Mouse (Mus musculus): Measurements from ENCODE around the gene Cd151. TPM values are rescaled to one million over a fixed set of nuclear protein-coding genes. Genes with fewer than 3 reads are reported as not detected.

Cd151 gene
- polyA plus RNA-seq, 1 experiment from 2014 or later, result 30.6 TPM

DNA sequence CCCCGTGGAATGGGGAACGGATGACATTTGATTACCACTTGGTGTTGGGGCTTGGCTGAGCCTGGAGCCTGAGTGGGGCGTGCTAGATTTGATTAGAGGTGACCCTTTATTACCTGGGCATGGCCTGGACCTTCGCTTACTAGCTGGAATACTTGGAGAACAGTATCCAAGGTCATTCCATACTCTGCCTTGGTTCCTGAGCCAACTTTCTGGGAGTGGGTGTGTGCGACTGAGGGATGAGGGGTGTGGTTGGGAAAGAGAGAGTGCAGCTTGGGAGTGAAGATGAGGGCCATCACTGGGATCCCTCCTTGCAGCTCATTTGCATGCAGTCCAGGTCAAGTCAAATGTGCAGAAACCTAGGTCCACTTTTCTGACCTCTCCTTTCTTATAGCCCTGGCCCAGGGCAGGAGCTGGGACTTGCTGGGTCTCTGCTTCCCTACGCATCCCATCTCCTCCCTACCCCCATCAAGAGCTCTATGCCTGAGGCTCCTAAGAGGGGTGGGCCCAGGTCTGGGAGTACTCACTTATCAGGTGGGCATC lies 16.0 kb downstream of the Cd151 start:
- Histone ChIP-seq H3K36me3 (ENCODE audit: control insufficient read depth, insufficient read depth, low read length) (no peaks in the 10 kb centered on the region), H3K27ac (ENCODE audit: low read length) (no peak overlapping the region), H3K9me3 (ENCODE audit: control insufficient read depth, low read length) (no peaks in the 10 kb centered on the region), H3K9ac (ENCODE audit: low read depth, low read length) (no peak overlapping the region), H3K27me3 (replicated peaks; ENCODE audit: control insufficient read depth, insufficient read depth, low read length) (peaks cover 18% of the 10 kb centered on the region; the same call in 1 of the 2 replicates), H3K4me1 (ENCODE audit: control insufficient read depth, insufficient read depth, low read length) (peaks cover 24% of the 10 kb centered on the region), H3K4me2 (ENCODE audit: low read depth, low read length) (no peak overlapping the region), H3K4me3 (ENCODE audit: low read length) (no peak overlapping the region)
- ATAC-seq, result no peak
- WGBS, result 69% methylated on average over 6 of the region's 6 CpGs

- H3K4me2 ChIP-seq (ENCODE audit: low read depth, low read length), result no peak overlapping the region
- no peaks in the 10 kb centered on the region for H3K9me3 ChIP-seq (ENCODE audit: control insufficient read depth, low read length)
- H3K36me3 ChIP-seq (ENCODE audit: control insufficient read depth, insufficient read depth, low read length), result no peaks in the 10 kb centered on the region
- 71% methylated on average over 5 of the region's 5 CpGs for WGBS
- H3K27me3 ChIP-seq (replicated peaks; ENCODE audit: control insufficient read depth, insufficient read depth, low read length), result peaks cover 18% of the 10 kb centered on the region; the same call in 1 of the 2 replicates
- H3K9ac ChIP-seq (ENCODE audit: low read depth, low read length), result no peak overlapping the region
- no peak overlapping the region for H3K27ac ChIP-seq (ENCODE audit: low read length)
- H3K4me3 ChIP-seq (ENCODE audit: low read length), result no peak overlapping the region
- no peak for ATAC-seq
- peaks cover 20% of the 10 kb centered on the region for H3K4me1 ChIP-seq (ENCODE audit: control insufficient read depth, insufficient read depth, low read length)
Observed at GRCm38 (mm10) chr7:141484186-141485120, 17.3 kb downstream of the Cd151 start.

DNA sequence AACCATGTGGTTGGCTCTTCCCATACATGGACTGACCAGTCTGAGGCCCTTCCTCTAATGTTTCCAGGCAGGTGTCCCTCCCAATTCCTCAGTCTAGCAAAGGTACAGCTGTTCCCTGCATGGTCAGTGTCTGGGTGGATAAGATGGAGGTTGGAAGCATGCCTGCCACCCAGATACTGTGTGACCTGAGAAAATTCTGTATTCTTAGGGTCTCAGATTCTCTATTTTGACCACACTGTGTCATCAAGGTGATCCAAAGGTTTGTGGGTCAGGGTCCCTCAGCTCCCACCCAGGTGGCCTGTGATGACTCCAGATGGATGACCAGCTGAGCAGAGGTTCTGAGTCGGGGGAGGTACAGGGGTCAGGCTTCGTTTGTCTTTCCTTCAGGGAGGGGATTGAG lies 18.0 kb downstream of the Cd151 start:
- no peak overlapping the region for H3K4me2 ChIP-seq (ENCODE audit: low read depth, low read length)
- no peak for ATAC-seq
- H3K36me3 ChIP-seq (ENCODE audit: control insufficient read depth, insufficient read depth, low read length), result no peaks in the 10 kb centered on the region
- H3K4me1 ChIP-seq (ENCODE audit: control insufficient read depth, insufficient read depth, low read length), result peaks cover 20% of the 10 kb centered on the region
- no peak overlapping the region for H3K4me3 ChIP-seq (ENCODE audit: low read length)
- H3K9ac ChIP-seq (ENCODE audit: low read depth, low read length), result no peak overlapping the region
- no peaks in the 10 kb centered on the region for H3K9me3 ChIP-seq (ENCODE audit: control insufficient read depth, low read length)
- H3K27ac ChIP-seq (ENCODE audit: low read length), result no peak overlapping the region
- H3K27me3 ChIP-seq (replicated peaks; ENCODE audit: control insufficient read depth, insufficient read depth, low read length), result peaks cover 18% of the 10 kb centered on the region; the same call in 1 of the 2 replicates
- WGBS, result 58% methylated on average over 2 of the region's 2 CpGs

DNA sequence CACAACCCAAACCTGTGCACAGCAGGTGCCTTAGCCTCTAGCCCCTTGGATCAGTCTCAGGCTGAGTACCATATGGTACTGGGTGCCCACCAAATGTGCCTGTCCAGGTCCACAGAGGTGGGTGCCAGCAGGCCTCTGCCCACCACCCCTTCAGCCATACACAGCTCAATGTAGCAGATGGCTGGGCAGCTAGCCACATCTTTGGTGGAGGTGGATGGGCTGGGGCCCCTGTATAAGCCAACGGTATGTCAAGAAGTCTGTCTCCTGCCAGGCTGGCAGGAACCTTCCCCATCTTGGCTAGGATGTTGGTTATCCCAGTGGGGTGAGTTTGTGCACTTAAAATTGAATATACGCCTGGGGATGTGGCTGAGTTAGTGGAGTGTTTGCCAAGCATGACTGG lies 18.4 kb downstream of the Cd151 start:
- peaks cover 18% of the 10 kb centered on the region; the same call in 1 of the 2 replicates for H3K27me3 ChIP-seq (replicated peaks; ENCODE audit: control insufficient read depth, insufficient read depth, low read length)
- no peak for ATAC-seq
- H3K36me3 ChIP-seq (ENCODE audit: control insufficient read depth, insufficient read depth, low read length), result no peaks in the 10 kb centered on the region
- no peak overlapping the region for H3K27ac ChIP-seq (ENCODE audit: low read length)
- H3K9me3 ChIP-seq (ENCODE audit: control insufficient read depth, low read length), result no peaks in the 10 kb centered on the region
- H3K4me3 ChIP-seq (ENCODE audit: low read length), result no peak overlapping the region
- H3K4me2 ChIP-seq (ENCODE audit: low read depth, low read length), result no peak overlapping the region
- 86% methylated on average over 2 of the region's 2 CpGs for WGBS
- H3K9ac ChIP-seq (ENCODE audit: low read depth, low read length), result no peak overlapping the region
- H3K4me1 ChIP-seq (ENCODE audit: control insufficient read depth, insufficient read depth, low read length), result peaks cover 20% of the 10 kb centered on the region

DNA sequence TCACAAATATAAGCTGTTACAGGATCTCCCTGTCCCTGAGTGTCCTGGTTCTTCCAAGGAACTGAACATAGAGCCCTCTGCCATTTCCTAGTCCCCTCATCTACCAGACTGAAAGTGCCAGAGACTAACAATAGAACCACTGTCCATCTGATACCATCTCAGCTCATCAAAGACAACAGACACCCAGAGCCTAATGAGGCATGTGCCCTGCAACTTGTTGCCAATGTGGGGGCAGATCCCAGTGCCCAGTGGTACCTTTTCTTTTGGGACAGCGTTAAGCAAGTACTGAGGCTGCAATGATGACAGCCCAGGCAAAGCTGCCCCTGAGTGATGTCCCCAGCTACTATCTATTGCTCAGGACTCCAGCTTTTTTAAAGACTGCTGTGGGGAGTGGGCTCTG lies 19.0 kb downstream of the Cd151 start:
- Histone ChIP-seq H3K27ac (ENCODE audit: low read length) (no peak overlapping the region), H3K4me2 (ENCODE audit: low read depth, low read length) (no peak overlapping the region), H3K9ac (ENCODE audit: low read depth, low read length) (no peak overlapping the region), H3K36me3 (ENCODE audit: control insufficient read depth, insufficient read depth, low read length) (no peaks in the 10 kb centered on the region), H3K9me3 (ENCODE audit: control insufficient read depth, low read length) (no peaks in the 10 kb centered on the region), H3K4me1 (ENCODE audit: control insufficient read depth, insufficient read depth, low read length) (peaks cover 16% of the 10 kb centered on the region), H3K4me3 (ENCODE audit: low read length) (no peak overlapping the region), H3K27me3 (replicated peaks; ENCODE audit: control insufficient read depth, insufficient read depth, low read length) (peaks cover 14% of the 10 kb centered on the region; the same call in 1 of the 2 replicates)
- ATAC-seq, result no peak
- whole genome bisulfite sequencing, result 100% methylated on average over 1 of the region's 1 CpGs

- no peak overlapping the region for H3K27ac ChIP-seq (ENCODE audit: low read length)
- peaks cover 8% of the 10 kb centered on the region; the same call in 1 of the 2 replicates for H3K27me3 ChIP-seq (replicated peaks; ENCODE audit: control insufficient read depth, insufficient read depth, low read length)
- WGBS, result 81% methylated on average over 7 of the region's 7 CpGs
- no peaks in the 10 kb centered on the region for H3K36me3 ChIP-seq (ENCODE audit: control insufficient read depth, insufficient read depth, low read length)
- no peak overlapping the region for H3K9ac ChIP-seq (ENCODE audit: low read depth, low read length)
- ATAC-seq, result no peak
- H3K4me2 ChIP-seq (ENCODE audit: low read depth, low read length), result no peak overlapping the region
- peaks cover 7% of the 10 kb centered on the region for H3K4me1 ChIP-seq (ENCODE audit: control insufficient read depth, insufficient read depth, low read length)
- no peak overlapping the region for H3K4me3 ChIP-seq (ENCODE audit: low read length)
- no peaks in the 10 kb centered on the region for H3K9me3 ChIP-seq (ENCODE audit: control insufficient read depth, low read length)
Observed at GRCm38 (mm10) chr7:141487141-141487540, 19.9 kb downstream of the Cd151 start.

DNA sequence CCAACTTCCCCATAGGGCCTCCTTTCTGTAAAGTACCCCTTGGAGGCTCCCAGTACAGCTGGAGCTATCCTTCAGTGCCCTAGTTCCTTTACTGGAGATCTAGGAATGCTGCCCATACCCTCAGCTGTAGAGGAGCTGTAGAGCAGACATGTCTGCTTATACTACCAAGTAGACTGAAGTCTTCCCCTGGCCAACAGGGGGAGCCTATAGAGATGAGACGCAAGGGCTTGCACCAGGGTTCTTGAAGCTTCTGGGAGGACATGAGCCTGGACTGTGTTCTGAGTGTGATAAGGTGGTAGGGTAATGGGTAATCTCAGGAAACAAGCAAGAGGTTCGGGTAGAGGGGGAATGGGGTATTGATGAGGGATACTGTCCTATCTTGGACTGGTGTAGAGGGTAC lies 24.0 kb downstream of the Cd151 start:
- Histone ChIP-seq H3K27ac (ENCODE audit: low read length) (no peak overlapping the region), H3K4me3 (ENCODE audit: low read length) (no peak overlapping the region), H3K36me3 (ENCODE audit: control insufficient read depth, insufficient read depth, low read length) (peaks cover 5% of the 10 kb centered on the region; the same call in 1 of the 2 replicates), H3K9ac (ENCODE audit: low read depth, low read length) (no peak overlapping the region), H3K4me2 (ENCODE audit: low read depth, low read length) (no peak overlapping the region), H3K27me3 (replicated peaks; ENCODE audit: control insufficient read depth, insufficient read depth, low read length) (no peaks in the 10 kb centered on the region), H3K4me1 (ENCODE audit: control insufficient read depth, insufficient read depth, low read length) (no peaks in the 10 kb centered on the region), H3K9me3 (ENCODE audit: control insufficient read depth, low read length) (no peaks in the 10 kb centered on the region)
- WGBS, result 77% methylated on average over 2 of the region's 2 CpGs
- ATAC-seq, result no peak

- Histone ChIP-seq H3K4me3 (ENCODE audit: low read length) (no peak overlapping the region), H3K4me1 (ENCODE audit: control insufficient read depth, insufficient read depth, low read length) (no peaks in the 10 kb centered on the region), H3K27me3 (replicated peaks; ENCODE audit: control insufficient read depth, insufficient read depth, low read length) (no peaks in the 10 kb centered on the region), H3K27ac (ENCODE audit: low read length) (no peak overlapping the region), H3K36me3 (ENCODE audit: control insufficient read depth, insufficient read depth, low read length) (peaks cover 5% of the 10 kb centered on the region; the same call in 1 of the 2 replicates), H3K4me2 (ENCODE audit: low read depth, low read length) (no peak overlapping the region), H3K9me3 (ENCODE audit: control insufficient read depth, low read length) (no peaks in the 10 kb centered on the region), H3K9ac (ENCODE audit: low read depth, low read length) (no peak overlapping the region)
- ATAC-seq, result no peak
- WGBS, result 87% methylated on average over 5 of the region's 5 CpGs
Observed at GRCm38 (mm10) chr7:141492738-141493137, 25.5 kb downstream of the Cd151 start.

- no peak overlapping the region for H3K4me3 ChIP-seq (ENCODE audit: low read length)
- no peak overlapping the region for H3K9ac ChIP-seq (ENCODE audit: low read depth, low read length)
- 82% methylated on average over 1 of the region's 1 CpGs for WGBS
- H3K27me3 ChIP-seq (replicated peaks; ENCODE audit: control insufficient read depth, insufficient read depth, low read length), result no peaks in the 10 kb centered on the region
- H3K4me2 ChIP-seq (ENCODE audit: low read depth, low read length), result no peak overlapping the region
- no peak overlapping the region for H3K27ac ChIP-seq (ENCODE audit: low read length)
- H3K9me3 ChIP-seq (ENCODE audit: control insufficient read depth, low read length), result no peaks in the 10 kb centered on the region
- peaks cover 5% of the 10 kb centered on the region; the same call in 1 of the 2 replicates for H3K36me3 ChIP-seq (ENCODE audit: control insufficient read depth, insufficient read depth, low read length)
- no peaks in the 10 kb centered on the region for H3K4me1 ChIP-seq (ENCODE audit: control insufficient read depth, insufficient read depth, low read length)
- ATAC-seq, result no peak
Observed at GRCm38 (mm10) chr7:141493729-141494128, 26.5 kb downstream of the Cd151 start.
